Mouse (Mus musculus) forebrain, embryonic 11.5 days (tissue): ENCODE measurements around the gene Zcchc3. TPM values are rescaled to one million over a fixed set of nuclear protein-coding genes. Genes with fewer than 3 reads are reported as not detected.

Experiments used
- ATAC-seq: fragments of 200-750 bp; cut with Nextera tagmentation; replicated peaks from 2 replicates; pipeline ENCODE4 v1.8.0; 2017; ENCODE audit warnings: moderate TSS enrichment; ENCODE audit not compliant: low FRiP score
- DNase-seq: peaks from one replicate; pipeline ENCODE4 v3.0.0-alpha.2; 2017; ENCODE audit warnings: low spot score
- H3K27ac ChIP-seq: fragments of 300-500 bp; sonication (generic); 2 replicates; pipeline ENCODE4 v1.5.1; 2014; ENCODE audit warnings: low read depth, low read length
- H3K27me3 ChIP-seq: fragments of 300-500 bp; sonication (generic); 2 replicates; pipeline ENCODE4 v1.6.1; 2014; ENCODE audit warnings: mild to moderate bottlenecking, low read length, mixed read lengths; ENCODE audit not compliant: control insufficient read depth, insufficient read depth
- H3K36me3 ChIP-seq: fragments of 300-500 bp; sonication (generic); 2 replicates; pipeline ENCODE4 v1.6.1; 2014; ENCODE audit warnings: mild to moderate bottlenecking, low read length, moderate library complexity, mixed read lengths; ENCODE audit not compliant: control insufficient read depth, insufficient read depth
- H3K4me1 ChIP-seq: fragments of 300-500 bp; sonication (generic); replicated peaks from 2 replicates; pipeline ENCODE4 v1.6.1; 2014; ENCODE audit warnings: low read length, mixed read lengths; ENCODE audit not compliant: control insufficient read depth, insufficient read depth
- H3K4me2 ChIP-seq: fragments of 300-500 bp; sonication (generic); 2 replicates; pipeline ENCODE4 v1.6.1; 2014; ENCODE audit warnings: low read depth, mild to moderate bottlenecking, low read length, moderate library complexity, mixed read lengths; ENCODE audit not compliant: severe bottlenecking
- H3K4me3 ChIP-seq: fragments of 300-500 bp; sonication (generic); 2 replicates; pipeline ENCODE4 v1.5.1; 2014; ENCODE audit warnings: low read depth, low read length
- H3K9ac ChIP-seq: fragments of 300-500 bp; sonication (generic); 2 replicates; pipeline ENCODE4 v1.6.1; 2014; ENCODE audit warnings: low read length
- H3K9me3 ChIP-seq: fragments of 300-500 bp; sonication (generic); 2 replicates; pipeline ENCODE4 v1.6.1; 2016; ENCODE audit warnings: low read length, mixed read lengths; ENCODE audit not compliant: control insufficient read depth
- WGBS: fragments of 180-500 bp; shearing (Covaris S2); extraction: QIAGEN DNeasy Blood & Tissue Kit; methylation state at CpG from one replicate; pipeline ENCODE4 v1.1.7; 2014; 5-methylcytosine and 5-hydroxymethylcytosine counted together
- polyA plus RNA-seq: library from polyadenylated mRNA; unstranded; fragments of >200 nt; fragmentation: Nextera tagmentation; extraction: Ambion mirVana; gene quantifications from 2 replicates; pipeline ENCODE4 v1.2.1, GENCODE M21; 2014

Gene Zcchc3
- polyA plus RNA-seq, 1 experiment from 2014 or later: 59.4 TPM

DNA sequence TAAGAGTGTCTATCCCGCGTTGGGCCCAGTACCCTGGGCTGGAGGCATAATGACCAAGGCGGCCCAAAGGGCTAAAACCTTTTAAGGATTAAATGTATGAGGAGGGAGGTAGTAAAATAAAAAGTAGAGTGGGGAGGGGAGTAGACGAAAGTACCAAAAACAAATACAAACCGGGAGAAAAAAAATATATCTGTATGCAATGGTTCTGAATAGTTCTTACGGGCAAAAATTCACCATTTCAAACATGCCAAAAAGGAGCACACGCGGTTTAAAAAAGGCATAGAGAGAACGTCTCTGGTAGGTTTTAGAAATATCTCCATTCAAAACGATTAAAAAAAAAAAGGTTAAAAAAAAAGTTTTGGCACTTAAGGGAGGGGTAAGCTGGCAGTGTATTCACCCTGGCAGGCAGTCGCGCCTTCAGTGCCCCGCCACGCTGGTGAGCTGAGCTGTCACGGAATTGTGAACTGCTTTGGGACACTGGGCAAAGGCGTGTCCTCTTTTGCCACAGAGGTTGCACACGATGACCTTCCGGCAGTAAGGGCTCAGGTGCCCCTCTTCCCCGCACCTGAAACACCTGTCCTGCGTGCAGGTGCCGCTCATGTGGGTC, 1.6 kb downstream of the Zcchc3 start:
- H3K9ac ChIP-seq: peak overlapping the region; percentile 99

DNA sequence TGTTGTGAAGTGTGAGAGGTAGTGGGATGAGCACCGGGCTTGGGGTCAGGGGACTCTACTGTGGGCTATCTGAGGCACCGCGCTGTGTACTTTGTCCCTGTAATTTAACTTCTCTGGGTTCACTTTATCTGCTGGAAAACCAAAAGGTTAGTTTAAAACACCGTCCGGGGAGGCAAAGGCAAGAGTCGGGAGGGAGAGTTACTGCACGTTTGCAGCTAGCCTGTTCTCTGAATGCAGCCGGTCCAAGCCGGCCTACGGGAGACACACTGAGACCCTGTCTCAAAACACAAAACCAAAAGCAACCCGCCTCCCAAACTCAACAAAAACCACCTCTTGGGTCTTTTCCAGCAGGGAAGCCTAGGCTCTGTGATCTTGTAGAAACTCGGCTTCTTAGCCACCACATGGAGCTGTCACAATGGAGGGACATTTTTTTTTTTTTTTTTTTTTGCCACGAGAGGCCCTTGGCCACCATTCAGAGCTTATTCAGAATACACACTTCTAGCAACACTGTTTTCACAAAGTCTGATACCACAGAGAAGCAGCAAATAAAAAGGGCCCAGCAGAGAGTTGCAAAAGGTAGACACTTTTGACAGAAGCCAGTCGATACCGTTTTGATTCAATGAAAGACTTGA, 2.2 kb downstream of the Zcchc3 start:
- WGBS: 1% methylated on average over 15 of the region's 15 CpGs
- Histone ChIP-seq H3K4me3 (peak overlapping the region; percentile 95), H3K27me3 (no peaks in the 10 kb centered on the region), H3K27ac (peak overlapping the region; percentile 98), H3K36me3 (no peaks in the 10 kb centered on the region), H3K4me1 (peaks cover 20% of the 10 kb centered on the region), H3K9ac (peak overlapping the region; percentile 99), H3K9me3 (peaks cover 5% of the 10 kb centered on the region), H3K4me2 (peak overlapping the region; percentile 89)
- peak; percentile 53 for DNase-seq
- no peak for ATAC-seq

More for the DNA sequence above, 1.6 kb downstream of the Zcchc3 start:
- no peaks in the 10 kb centered on the region for H3K27me3 ChIP-seq
- ATAC-seq (no peak), DNase-seq (peak; percentile 65)
- H3K9me3 ChIP-seq: peaks cover 5% of the 10 kb centered on the region
- H3K4me1 ChIP-seq: peaks cover 20% of the 10 kb centered on the region
- H3K36me3 ChIP-seq: no peaks in the 10 kb centered on the region
- WGBS: 1% methylated on average over 21 of the region's 21 CpGs
- peak overlapping the region; percentile 89 for H3K4me2 ChIP-seq
- H3K27ac ChIP-seq: peak overlapping the region; percentile 98
- peak overlapping the region; percentile 95 for H3K4me3 ChIP-seq

DNA sequence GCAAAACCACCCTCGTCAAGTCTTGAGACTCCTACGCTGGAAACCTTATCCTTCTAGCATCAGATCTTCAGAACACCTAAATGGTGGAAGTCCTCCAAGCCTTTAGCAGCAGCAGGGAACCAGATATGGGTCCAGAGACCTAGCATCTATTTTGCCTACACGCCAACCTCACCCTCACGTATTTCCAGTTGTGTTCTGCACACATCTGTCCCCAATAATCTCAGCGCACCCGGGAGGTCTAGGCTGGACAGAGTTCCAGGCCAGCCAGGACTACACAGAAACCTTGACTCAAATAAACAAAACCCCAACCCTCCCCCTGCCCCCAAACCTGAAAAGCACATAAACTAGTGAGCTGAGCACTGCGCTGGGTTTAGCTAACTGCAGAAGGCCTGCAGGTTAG, 3.4 kb downstream of the Zcchc3 start:
- H3K9ac ChIP-seq: peak overlapping the region; percentile 99
- peaks cover 5% of the 10 kb centered on the region for H3K9me3 ChIP-seq
- DNase-seq (peak; percentile 61), ATAC-seq (0 out of 2 replicates have a peak, but pooled peaks have one; percentile 1)
- H3K4me1 ChIP-seq: peaks cover 22% of the 10 kb centered on the region
- peak overlapping the region; percentile 98 for H3K27ac ChIP-seq
- no peaks in the 10 kb centered on the region for H3K27me3 ChIP-seq
- WGBS: 2% methylated on average over 7 of the region's 7 CpGs
- H3K4me3 ChIP-seq: peak overlapping the region; percentile 95
- peak overlapping the region; percentile 89 for H3K4me2 ChIP-seq
- H3K36me3 ChIP-seq: no peaks in the 10 kb centered on the region

DNA sequence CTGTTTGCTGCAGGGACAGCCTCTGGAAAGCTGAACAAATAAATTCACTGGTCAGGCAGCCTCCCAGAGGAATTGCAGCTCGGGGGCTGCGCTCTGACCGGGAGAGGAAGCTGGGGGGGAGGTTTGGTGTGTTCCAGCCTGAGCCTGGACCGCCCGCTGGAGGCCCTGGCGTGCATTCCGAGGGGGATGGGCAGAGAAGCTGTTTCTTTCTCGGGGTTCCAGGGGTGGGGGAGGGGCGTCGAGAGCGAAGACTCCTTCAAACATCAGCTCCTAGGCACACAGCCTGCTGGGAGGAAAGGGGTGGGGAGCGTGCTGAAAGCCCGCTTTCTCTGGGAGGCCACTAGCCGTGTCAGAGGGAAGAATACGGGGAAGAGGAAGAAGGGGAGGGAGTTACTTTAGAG, 3.9 kb downstream of the Zcchc3 start:
- peaks cover under 1% of the 10 kb centered on the region for H3K9me3 ChIP-seq
- no peaks in the 10 kb centered on the region for H3K27me3 ChIP-seq
- H3K4me1 ChIP-seq: peaks cover 24% of the 10 kb centered on the region
- H3K36me3 ChIP-seq: no peaks in the 10 kb centered on the region
- H3K9ac ChIP-seq: peak overlapping the region; percentile 99
- DNase-seq (peak; percentile 95), ATAC-seq (peak; percentile 77)
- H3K4me2 ChIP-seq: peak overlapping the region; percentile 89
- H3K27ac ChIP-seq: peak overlapping the region; percentile 98
- WGBS: 2% methylated on average over 13 of the region's 15 CpGs
- H3K4me3 ChIP-seq: peak overlapping the region; percentile 95

DNA sequence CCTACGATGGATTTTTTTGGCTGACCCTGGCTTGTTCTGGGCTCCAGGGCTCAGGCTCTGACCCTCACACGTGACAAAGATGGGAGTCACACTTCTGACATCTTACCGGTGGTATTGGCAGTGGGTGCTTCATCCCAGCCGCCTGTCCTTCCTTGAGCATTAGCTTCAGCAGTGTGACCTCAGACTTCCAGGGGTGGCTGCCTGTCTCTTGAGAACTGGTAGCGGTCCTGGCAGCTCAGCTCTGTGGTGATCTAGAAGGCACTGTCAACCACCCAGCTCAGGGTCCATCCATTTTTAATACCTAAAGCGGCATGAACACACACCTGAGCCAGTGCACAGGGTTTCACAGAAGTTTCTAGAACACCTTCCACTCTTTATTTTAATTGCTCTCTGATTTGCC, 5.0 kb downstream of the Zcchc3 start:
- no peaks in the 10 kb centered on the region for H3K9me3 ChIP-seq
- H3K4me3 ChIP-seq: no peak overlapping the region
- 73% methylated on average over 6 of the region's 6 CpGs for WGBS
- H3K27ac ChIP-seq: peak overlapping the region; percentile 98
- ATAC-seq (no peak), DNase-seq (no peak)
- peaks cover 29% of the 10 kb centered on the region for H3K4me1 ChIP-seq
- no peak overlapping the region for H3K4me2 ChIP-seq
- no peak overlapping the region for H3K9ac ChIP-seq
- H3K36me3 ChIP-seq: no peaks in the 10 kb centered on the region
- H3K27me3 ChIP-seq: no peaks in the 10 kb centered on the region

DNA sequence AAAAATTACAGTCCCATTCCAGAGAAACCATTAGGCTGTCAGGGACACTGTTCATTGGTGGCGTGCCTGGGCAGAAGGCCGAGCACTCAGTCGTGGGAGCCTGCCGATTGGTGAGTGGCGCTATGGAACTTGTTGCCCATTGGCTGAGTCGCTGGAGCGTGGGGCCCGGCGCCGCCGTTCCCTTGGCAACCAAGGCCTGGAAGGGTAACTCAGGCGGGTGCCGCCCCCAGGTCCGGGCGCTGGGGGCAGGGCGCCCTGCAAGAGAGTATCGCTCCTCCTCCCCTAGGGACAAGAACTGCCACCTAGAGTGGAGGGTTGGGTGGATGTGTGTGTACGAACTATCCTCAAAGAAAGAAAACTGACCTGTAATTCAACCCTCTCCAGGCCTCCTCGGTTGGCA, 8.7 kb downstream of the Zcchc3 start:
- Histone ChIP-seq H3K4me3 (peak overlapping the region; percentile 30), H3K9me3 (no peaks in the 10 kb centered on the region), H3K27ac (peak overlapping the region; percentile 75), H3K4me1 (peaks cover 21% of the 10 kb centered on the region), H3K36me3 (no peaks in the 10 kb centered on the region), H3K4me2 (peak overlapping the region; percentile 63), H3K27me3 (no peaks in the 10 kb centered on the region), H3K9ac (peak overlapping the region; percentile 57)
- peak; percentile 95 for ATAC-seq
- WGBS: 0% methylated on average over 19 of the region's 19 CpGs
- peak; percentile 97 for DNase-seq

DNA sequence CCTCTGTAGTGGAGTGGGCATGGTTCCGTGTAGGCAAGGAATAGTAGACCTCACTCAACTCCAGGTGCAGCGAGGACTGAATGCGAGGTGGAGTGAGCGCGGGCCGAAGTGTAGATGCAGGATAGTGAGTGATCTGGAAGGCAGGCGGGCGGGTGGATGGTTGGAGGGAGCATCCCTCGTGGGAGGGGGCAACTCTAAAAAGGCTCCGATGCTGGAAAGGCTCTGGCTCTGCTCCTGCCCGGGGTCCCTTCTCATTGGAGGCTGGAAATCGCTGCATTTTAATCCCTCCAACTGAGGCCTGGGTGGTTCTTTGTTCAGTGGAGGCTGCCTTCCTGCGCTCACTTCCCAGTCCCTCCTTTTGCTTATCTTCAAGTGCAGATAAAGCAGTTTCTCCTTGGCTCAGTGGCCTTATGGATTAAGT, 15.7 kb downstream of the Zcchc3 start:
- no peaks in the 10 kb centered on the region for H3K9me3 ChIP-seq
- H3K27ac ChIP-seq: peak overlapping the region; percentile 98
- 1% methylated on average over 13 of the region's 13 CpGs for WGBS
- H3K4me2 ChIP-seq: peak overlapping the region; percentile 62
- peak overlapping the region; percentile 93 for H3K4me3 ChIP-seq
- H3K9ac ChIP-seq: peak overlapping the region; percentile 93
- ATAC-seq: no peak; the same call in 1 of the 2 replicates
- no peaks in the 10 kb centered on the region; the same call in 1 of the 2 replicates for H3K36me3 ChIP-seq
- no peaks in the 10 kb centered on the region for H3K27me3 ChIP-seq
- DNase-seq: no peak
- H3K4me1 ChIP-seq: peaks cover 9% of the 10 kb centered on the region

DNA sequence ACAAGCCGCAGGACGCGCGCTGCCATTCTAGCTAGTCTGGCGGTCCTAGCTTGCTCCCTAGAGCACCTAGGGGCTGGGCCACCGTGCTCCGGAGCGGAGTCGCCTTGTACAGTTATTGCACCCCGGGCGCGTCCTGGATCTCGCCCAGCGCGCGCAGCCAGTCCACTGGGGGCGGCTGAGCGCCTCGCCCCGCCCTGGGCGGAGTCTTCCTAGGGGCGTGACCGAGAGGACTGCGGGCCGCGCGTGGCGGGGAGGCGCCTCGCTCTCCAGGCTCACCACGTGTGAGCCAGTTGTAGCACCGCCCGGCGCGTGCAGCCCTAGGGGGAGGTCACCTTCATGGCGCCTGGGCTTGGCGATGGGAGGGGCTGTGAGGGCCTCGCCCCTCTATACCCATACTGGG, 16.1 kb downstream of the Zcchc3 start:
- Histone ChIP-seq H3K4me3 (peak overlapping the region; percentile 93), H3K27me3 (no peaks in the 10 kb centered on the region), H3K27ac (peak overlapping the region; percentile 98), H3K4me2 (peak overlapping the region; percentile 62), H3K36me3 (no peaks in the 10 kb centered on the region; the same call in 1 of the 2 replicates), H3K4me1 (peaks cover 13% of the 10 kb centered on the region), H3K9me3 (no peaks in the 10 kb centered on the region), H3K9ac (peak overlapping the region; percentile 93)
- ATAC-seq: peak; percentile 73
- under 1% methylated on average over 37 of the region's 38 CpGs for WGBS
- peak; percentile 96 for DNase-seq
